Mouse (Mus musculus) embryonic facial prominence, embryonic 12.5 days (tissue): ENCODE measurements around the gene Naaladl2. TPM values are rescaled to one million over a fixed set of nuclear protein-coding genes. Genes with fewer than 3 reads are reported as not detected.

Experiments used
- ATAC-seq: fragments of 200-750 bp; cut with Nextera tagmentation; 2 replicates; pipeline ENCODE4 v1.8.0; 2017; ENCODE audit not compliant: insufficient number of reproducible peaks, insufficient read depth, low FRiP score, low TSS enrichment
- H3K27ac ChIP-seq: fragments of 300-500 bp; sonication (generic); 2 replicates; pipeline ENCODE4 v1.5.1; 2016; ENCODE audit warnings: mild to moderate bottlenecking
- H3K27me3 ChIP-seq: fragments of 300-500 bp; sonication (generic); 2 replicates; pipeline ENCODE4 v1.6.1; 2016; ENCODE audit warnings: mild to moderate bottlenecking, moderate library complexity
- H3K36me3 ChIP-seq: fragments of 300-500 bp; sonication (generic); 2 replicates; pipeline ENCODE4 v1.6.1; 2016; ENCODE audit warnings: mild to moderate bottlenecking
- H3K4me1 ChIP-seq: fragments of 300-500 bp; sonication (generic); 2 replicates; pipeline ENCODE4 v1.6.1; 2016
- H3K4me2 ChIP-seq: fragments of 300-500 bp; sonication (generic); replicated peaks from 2 replicates; pipeline ENCODE4 v1.6.1; 2016; ENCODE audit warnings: mild to moderate bottlenecking, moderate library complexity
- H3K4me3 ChIP-seq: fragments of 300-500 bp; sonication (generic); 2 replicates; pipeline ENCODE4 v1.5.1; 2016; ENCODE audit warnings: mild to moderate bottlenecking
- H3K9ac ChIP-seq: fragments of 300-500 bp; sonication (generic); 2 replicates; pipeline ENCODE4 v1.6.1; 2016; ENCODE audit warnings: mild to moderate bottlenecking, moderate library complexity
- H3K9me3 ChIP-seq: fragments of 300-500 bp; sonication (generic); 2 replicates; pipeline ENCODE4 v1.6.1; 2016; ENCODE audit warnings: mild to moderate bottlenecking, moderate library complexity
- WGBS: fragments of 180-500 bp; shearing (Covaris S2); methylation state at CpG from one replicate; pipeline ENCODE4 v1.1.7; 2016; 5-methylcytosine and 5-hydroxymethylcytosine counted together
- polyA plus RNA-seq: library from polyadenylated mRNA; unstranded; fragments of >200 nt; fragmentation: Nextera tagmentation; extraction: Ambion mirVana; gene quantifications from 2 replicates; pipeline ENCODE4 v1.2.1, GENCODE M21; 2016

The Naaladl2 gene
- polyA plus RNA-seq, 1 experiment from 2014 or later = 2.2 TPM

DNA sequence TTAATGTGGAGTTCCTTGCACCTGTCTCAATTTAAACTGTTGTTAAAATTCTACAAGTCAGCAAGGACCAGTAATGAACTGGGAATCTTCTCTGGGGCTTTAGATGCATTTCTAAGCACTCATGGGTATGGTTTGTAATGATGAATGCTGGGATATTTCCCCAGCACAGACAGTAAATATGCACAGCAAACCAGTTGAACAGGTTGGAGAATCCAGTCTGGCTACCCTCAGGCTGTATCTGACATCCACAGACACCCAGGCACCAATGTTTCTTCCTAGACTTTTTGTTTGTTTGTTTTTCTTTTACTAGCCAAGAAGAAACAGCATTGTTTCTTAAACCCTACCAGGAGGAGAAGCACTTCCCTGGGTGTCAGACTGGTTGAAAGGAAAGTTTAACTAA, 365.6 kb downstream of the Naaladl2 start:
- H3K27me3 ChIP-seq = no peaks in the 10 kb centered on the region
- H3K4me3 ChIP-seq = no peak overlapping the region
- 0 out of 2 replicates have a peak, but pooled peaks cover 3% of the 10 kb centered on the region for H3K4me1 ChIP-seq
- H3K36me3 ChIP-seq = no peaks in the 10 kb centered on the region
- no peaks in the 10 kb centered on the region for H3K9me3 ChIP-seq
- ATAC-seq = no peak
- no peak overlapping the region for H3K27ac ChIP-seq
- H3K9ac ChIP-seq = no peak overlapping the region
- no peak overlapping the region for H3K4me2 ChIP-seq

- Histone ChIP-seq H3K4me3 (no peak overlapping the region), H3K27me3 (no peaks in the 10 kb centered on the region), H3K9me3 (no peaks in the 10 kb centered on the region), H3K4me1 (no peaks in the 10 kb centered on the region), H3K27ac (no peak overlapping the region), H3K36me3 (no peaks in the 10 kb centered on the region), H3K4me2 (no peak overlapping the region), H3K9ac (no peak overlapping the region)
- WGBS = 82% methylated on average over 3 of the region's 3 CpGs
- no peak for ATAC-seq
Measured at GRCm38 (mm10) chr3:24749055-24749454, 395.0 kb downstream of the Naaladl2 start.

DNA sequence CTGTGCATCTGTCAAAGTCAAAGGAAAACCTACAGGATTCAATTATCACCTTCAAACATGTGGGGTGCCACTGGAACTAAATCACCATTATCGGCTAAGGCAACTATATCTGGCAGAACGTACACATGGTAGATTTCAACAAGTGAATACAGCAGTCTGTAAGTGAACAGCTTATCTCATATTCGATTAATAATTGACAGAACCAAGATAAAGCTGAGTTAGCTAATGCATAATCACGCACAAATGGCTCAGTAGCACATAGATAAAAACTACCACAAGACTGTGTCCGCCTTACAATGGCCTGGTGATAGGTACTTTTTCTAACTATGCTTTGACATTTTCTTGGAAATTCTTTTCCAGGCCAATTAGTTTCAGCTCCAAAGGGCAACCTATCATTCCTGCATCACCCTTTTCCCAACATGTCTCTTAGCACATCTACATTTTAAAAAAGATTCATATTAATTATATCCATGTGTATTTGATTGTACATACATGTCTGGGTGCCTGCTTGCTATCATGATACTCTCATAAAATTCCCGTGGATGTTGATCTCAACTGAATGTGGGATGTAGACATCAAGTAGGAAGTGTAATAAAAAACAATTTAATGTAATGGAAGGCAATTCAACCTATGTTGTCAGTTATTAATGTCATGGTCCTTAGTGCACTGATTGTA, 396.7 kb downstream of the Naaladl2 start:
- no peak overlapping the region for H3K9ac ChIP-seq
- no peaks in the 10 kb centered on the region for H3K4me1 ChIP-seq
- H3K27me3 ChIP-seq = no peaks in the 10 kb centered on the region
- 86% methylated on average over 6 of the region's 6 CpGs for WGBS
- no peak overlapping the region for H3K4me3 ChIP-seq
- no peaks in the 10 kb centered on the region for H3K36me3 ChIP-seq
- no peak overlapping the region for H3K27ac ChIP-seq
- ATAC-seq = no peak
- H3K9me3 ChIP-seq = no peaks in the 10 kb centered on the region
- no peak overlapping the region for H3K4me2 ChIP-seq

DNA sequence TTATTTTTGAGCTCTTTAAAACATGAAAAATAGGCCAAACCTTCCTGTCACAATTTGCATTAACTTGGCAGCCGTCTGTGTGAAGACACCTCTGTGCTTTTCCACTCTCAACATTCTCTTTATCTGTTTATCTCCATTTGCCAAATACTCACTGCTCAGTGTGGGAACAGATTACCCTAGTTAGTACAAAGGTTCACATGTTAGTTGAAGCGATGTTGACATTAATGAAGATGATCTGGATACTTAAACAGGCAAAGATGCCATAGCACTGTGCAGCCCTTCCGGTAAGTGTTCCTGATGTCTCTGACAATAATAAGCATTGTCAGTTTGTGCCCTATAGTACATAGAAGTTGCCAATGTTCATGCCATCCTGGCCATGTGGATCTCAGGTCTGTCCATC, 400.1 kb downstream of the Naaladl2 start:
- H3K4me2 ChIP-seq = no peak overlapping the region
- H3K27me3 ChIP-seq = no peaks in the 10 kb centered on the region
- H3K4me1 ChIP-seq = no peaks in the 10 kb centered on the region
- H3K36me3 ChIP-seq = no peaks in the 10 kb centered on the region
- H3K9me3 ChIP-seq = no peaks in the 10 kb centered on the region
- WGBS = 79% methylated on average over 3 of the region's 3 CpGs
- ATAC-seq = no peak
- H3K27ac ChIP-seq = no peak overlapping the region
- H3K4me3 ChIP-seq = no peak overlapping the region
- H3K9ac ChIP-seq = no peak overlapping the region

GRCm38 (mm10) chr3:24719181-24719749, 424.8 kb downstream of the Naaladl2 start:
- ATAC-seq = no peak
- Histone ChIP-seq H3K27me3 (no peaks in the 10 kb centered on the region), H3K4me2 (no peak overlapping the region), H3K36me3 (no peaks in the 10 kb centered on the region), H3K4me1 (no peaks in the 10 kb centered on the region), H3K27ac (no peak overlapping the region), H3K4me3 (no peak overlapping the region), H3K9me3 (no peaks in the 10 kb centered on the region), H3K9ac (no peak overlapping the region)
- 67% methylated on average over 3 of the region's 3 CpGs for WGBS

GRCm38 (mm10) chr3:24714770-24715169, 429.3 kb downstream of the Naaladl2 start:
- H3K27me3 ChIP-seq = no peaks in the 10 kb centered on the region
- no peak overlapping the region for H3K4me3 ChIP-seq
- no peak overlapping the region for H3K27ac ChIP-seq
- no peak for ATAC-seq
- 81% methylated on average over 3 of the region's 3 CpGs for WGBS
- no peak overlapping the region for H3K4me2 ChIP-seq
- no peaks in the 10 kb centered on the region for H3K36me3 ChIP-seq
- H3K9me3 ChIP-seq = no peaks in the 10 kb centered on the region
- no peaks in the 10 kb centered on the region for H3K4me1 ChIP-seq
- no peak overlapping the region for H3K9ac ChIP-seq

DNA sequence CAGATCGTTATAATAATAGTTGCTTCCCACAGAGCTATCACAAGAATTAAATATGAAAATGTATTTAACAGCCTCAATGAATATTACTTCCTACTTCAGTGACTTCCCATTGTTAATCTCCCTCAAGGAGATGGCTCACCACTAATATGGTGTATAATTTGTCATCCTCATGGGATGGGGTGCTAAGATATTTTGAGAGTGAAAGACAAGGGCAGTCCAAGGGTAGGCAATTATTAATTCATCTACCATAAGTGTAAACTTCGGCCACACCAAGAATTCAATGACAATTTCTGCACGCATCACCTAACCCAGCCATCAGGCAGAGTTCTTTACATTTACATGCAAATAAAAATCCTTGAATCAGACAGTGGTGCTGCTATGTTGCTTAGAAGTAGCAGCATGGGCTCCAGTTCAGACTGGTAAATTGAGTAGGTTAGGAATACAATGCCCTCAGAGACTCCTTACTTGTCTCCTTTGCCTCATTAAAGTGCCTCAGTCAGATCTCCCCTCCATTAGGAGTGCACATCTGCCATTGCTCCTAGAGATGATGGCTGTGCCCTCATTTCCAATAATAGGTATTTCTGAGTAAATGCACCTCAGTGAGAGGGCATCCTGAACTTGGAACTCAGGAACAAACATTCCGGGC, 438.2 kb downstream of the Naaladl2 start:
- no peak for ATAC-seq
- Histone ChIP-seq H3K27ac (no peak overlapping the region), H3K4me2 (no peak overlapping the region), H3K9me3 (no peaks in the 10 kb centered on the region), H3K9ac (no peak overlapping the region), H3K36me3 (no peaks in the 10 kb centered on the region), H3K27me3 (no peaks in the 10 kb centered on the region), H3K4me1 (no peaks in the 10 kb centered on the region), H3K4me3 (no peak overlapping the region)
- WGBS = 84% methylated on average over 4 of the region's 4 CpGs

GRCm38 (mm10) chr3:24690162-24690915, 453.7 kb downstream of the Naaladl2 start:
- Histone ChIP-seq H3K27me3 (no peaks in the 10 kb centered on the region), H3K27ac (no peak overlapping the region), H3K9me3 (no peaks in the 10 kb centered on the region), H3K4me3 (no peak overlapping the region), H3K4me1 (no peaks in the 10 kb centered on the region), H3K36me3 (no peaks in the 10 kb centered on the region), H3K4me2 (no peak overlapping the region), H3K9ac (no peak overlapping the region)
- WGBS = 82% methylated on average over 2 of the region's 2 CpGs
- ATAC-seq = no peak

DNA sequence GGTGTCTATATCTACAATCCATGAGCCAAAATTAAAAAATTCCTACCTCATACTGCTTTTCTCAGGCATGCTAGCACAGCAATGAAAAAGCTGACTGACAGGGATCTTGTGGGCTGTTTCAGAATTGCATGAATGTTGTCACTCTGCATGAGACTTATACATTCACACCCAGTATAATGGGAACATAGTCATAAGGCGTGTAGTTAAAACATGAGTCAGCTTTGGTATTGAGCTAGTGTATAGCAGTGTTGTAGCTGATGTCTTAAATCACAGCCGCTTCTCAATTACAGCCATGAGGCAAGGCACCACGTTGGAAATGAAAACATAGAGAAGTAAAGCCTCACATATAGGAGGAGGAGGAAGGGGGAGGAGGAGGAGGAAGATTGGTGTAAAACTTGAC, 473.6 kb downstream of the Naaladl2 start:
- no peaks in the 10 kb centered on the region for H3K4me1 ChIP-seq
- H3K9me3 ChIP-seq = no peaks in the 10 kb centered on the region
- ATAC-seq = no peak
- H3K36me3 ChIP-seq = no peaks in the 10 kb centered on the region
- no peaks in the 10 kb centered on the region for H3K27me3 ChIP-seq
- H3K4me2 ChIP-seq = no peak overlapping the region
- no peak overlapping the region for H3K27ac ChIP-seq
- no peak overlapping the region for H3K4me3 ChIP-seq
- WGBS = 70% methylated on average over 3 of the region's 3 CpGs
- H3K9ac ChIP-seq = no peak overlapping the region

DNA sequence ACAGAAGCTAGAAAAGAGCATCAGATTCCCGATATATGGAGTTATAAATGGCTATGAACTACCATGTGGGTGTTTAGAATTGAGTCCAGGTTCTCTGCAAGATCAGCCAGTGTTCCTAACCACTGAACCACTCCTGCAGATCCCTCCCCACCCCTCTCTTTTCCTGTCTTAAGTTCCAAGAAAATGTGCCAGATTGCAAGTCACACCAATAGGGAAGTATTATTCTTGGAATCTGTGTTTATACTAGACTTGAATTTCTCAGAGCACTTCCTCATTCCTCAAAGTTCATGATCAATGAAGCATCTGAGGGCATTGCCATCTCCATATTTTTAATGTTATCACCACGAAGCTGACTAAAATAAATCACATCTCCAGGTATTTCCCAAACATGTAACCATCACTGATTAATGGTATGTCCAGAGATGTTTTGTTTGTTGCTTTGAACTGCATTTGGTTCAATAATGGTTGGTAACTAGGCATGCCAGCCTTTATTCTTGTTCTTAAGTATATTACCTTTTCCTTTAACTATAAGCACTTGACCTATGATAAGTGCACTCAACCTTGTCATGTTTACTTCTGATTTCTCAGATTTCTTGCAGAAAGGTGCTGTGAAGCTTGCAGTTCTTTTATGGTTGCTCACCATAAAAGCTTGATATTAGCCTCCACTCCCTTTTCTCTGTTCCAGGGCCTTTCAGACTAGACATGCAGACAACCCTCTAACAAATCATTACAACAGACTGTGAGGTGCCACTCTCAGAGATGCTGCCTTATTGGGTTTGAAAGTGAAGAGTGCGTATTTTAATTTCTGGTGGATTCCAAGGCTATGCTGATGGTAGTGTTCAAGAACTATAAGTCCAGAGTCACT, 475.8 kb downstream of the Naaladl2 start:
- no peak for ATAC-seq
- 82% methylated on average over 3 of the region's 3 CpGs for WGBS
- no peak overlapping the region for H3K9ac ChIP-seq

DNA sequence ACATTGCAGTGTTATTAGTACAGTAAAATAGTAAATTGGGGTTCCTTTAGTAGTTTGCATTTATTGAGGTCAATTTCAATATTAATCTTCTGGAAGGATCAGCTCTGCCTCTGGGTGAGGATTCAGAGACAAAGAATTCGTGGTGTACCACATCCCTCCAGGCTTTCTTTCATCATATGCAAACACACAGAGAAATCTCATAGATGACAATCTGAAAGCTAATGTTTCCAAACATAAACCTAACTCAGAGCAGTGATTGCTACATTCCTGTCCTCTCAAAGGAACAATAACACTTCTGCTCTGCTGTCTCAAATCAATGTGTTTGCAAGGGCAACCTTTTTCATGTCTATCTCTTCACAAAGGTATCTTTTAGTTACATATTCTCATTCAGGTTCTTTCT, 478.7 kb downstream of the Naaladl2 start:
- WGBS = 71% methylated on average over 1 of the region's 1 CpGs
- ATAC-seq = no peak
- no peaks in the 10 kb centered on the region for H3K27me3 ChIP-seq

More for the DNA sequence above, 475.8 kb downstream of the Naaladl2 start:
- Histone ChIP-seq H3K36me3 (no peaks in the 10 kb centered on the region), H3K9me3 (no peaks in the 10 kb centered on the region), H3K4me2 (no peak overlapping the region), H3K27me3 (no peaks in the 10 kb centered on the region), H3K4me1 (no peaks in the 10 kb centered on the region), H3K4me3 (no peak overlapping the region), H3K27ac (no peak overlapping the region)

More for the DNA sequence above, 478.7 kb downstream of the Naaladl2 start:
- Histone ChIP-seq H3K36me3 (no peaks in the 10 kb centered on the region), H3K4me3 (no peak overlapping the region), H3K4me2 (no peak overlapping the region), H3K4me1 (no peaks in the 10 kb centered on the region), H3K27ac (no peak overlapping the region), H3K9ac (no peak overlapping the region), H3K9me3 (no peaks in the 10 kb centered on the region)
